Mouse (Mus musculus) kidney, adult 2 months (tissue): ENCODE measurements around the gene Fyn.

Experiments used
- CTCF ChIP-seq: fragments of 200-500 bp; conservative IDR thresholded peaks from 2 replicates; pipeline ENCODE4 v1.5.1; 2011; ENCODE audit warnings: low read depth, mild to moderate bottlenecking, control low read depth, low read length, moderate library complexity, mixed read lengths; ENCODE audit not compliant: insufficient read depth, insufficient read length
- POLR2A ChIP-seq: fragments of 200-500 bp; IDR thresholded peaks from one replicate; pipeline ENCODE4 v1.6.1; 2011; ENCODE audit warnings: low read depth, low read length, control low read depth

GRCm38 (mm10) chr10:39501977-39502706, 133.5 kb downstream of the Fyn start:
- no peak for TF ChIP-seq POLR2A
- no peak for TF ChIP-seq CTCF
